Mouse (Mus musculus) frontal cortex, postnatal 10 days (tissue): ENCODE measurements around the gene Ccl6.
A peak's percentile ranks its signal among the peaks of the same experiment; 100 is the strongest.

ENCODE experiments used
- DNase-seq, 2 experiments: peaks; one replicate each; pipeline ENCODE4 v3.0.0; 2022; ENCODE audit warnings: low spot score in 2 of 2, mixed read lengths in 1 of 2

Ccl6 gene

GRCm38 (mm10) chr11:83592853-83593252, at the start of gene Ccl6:
Ccl6 (minus strand) TSS chr11:83593087.
- DNase-seq, result no peak

- no peak for DNase-seq
These were observed 48.3 kb upstream of the Ccl6 start for GRCm38 (mm10) chr11:83641216-83641615.

- peak in 1 of 2 experiments; percentile 18 for DNase-seq
These were observed 47.3 kb upstream of the Ccl6 start for GRCm38 (mm10) chr11:83640141-83640540.

GRCm38 (mm10) chr11:83639533-83639932, 46.6 kb upstream of the Ccl6 start:
- DNase-seq, result no peak

GRCm38 (mm10) chr11:83638934-83639333, 46.0 kb upstream of the Ccl6 start:
- DNase-seq, result no peak

GRCm38 (mm10) chr11:83636742-83637235, 43.9 kb upstream of the Ccl6 start:
- DNase-seq, result no peak

GRCm38 (mm10) chr11:83634898-83635297, 42.0 kb upstream of the Ccl6 start:
- no peak for DNase-seq

GRCm38 (mm10) chr11:83634425-83634824, 41.5 kb upstream of the Ccl6 start:
- DNase-seq, result no peak

GRCm38 (mm10) chr11:83632744-83633143, 39.9 kb upstream of the Ccl6 start:
- DNase-seq, result no peak

- DNase-seq, result no peak
These were observed 38.2 kb upstream of the Ccl6 start for GRCm38 (mm10) chr11:83631065-83631464.

GRCm38 (mm10) chr11:83630630-83631029, 37.7 kb upstream of the Ccl6 start:
- DNase-seq, result no peak

GRCm38 (mm10) chr11:83628808-83629207, 35.9 kb upstream of the Ccl6 start:
- DNase-seq, result no peak

GRCm38 (mm10) chr11:83623586-83623985, 30.7 kb upstream of the Ccl6 start:
- DNase-seq, result no peak

- DNase-seq, result no peak
These were observed 26.1 kb upstream of the Ccl6 start for GRCm38 (mm10) chr11:83619037-83619436.

- DNase-seq, result no peak
These were observed 25.4 kb upstream of the Ccl6 start for GRCm38 (mm10) chr11:83618238-83618637.

- DNase-seq, result no peak
These were observed 23.7 kb upstream of the Ccl6 start for GRCm38 (mm10) chr11:83616586-83616985.

GRCm38 (mm10) chr11:83610900-83611299, 18.0 kb upstream of the Ccl6 start:
- no peak for DNase-seq

- DNase-seq, result no peak
These were observed 13.5 kb upstream of the Ccl6 start for GRCm38 (mm10) chr11:83606396-83606795.

GRCm38 (mm10) chr11:83605535-83605934, 12.6 kb upstream of the Ccl6 start:
- DNase-seq, result no peak

- DNase-seq, result no peak
These were observed 11.8 kb upstream of the Ccl6 start for GRCm38 (mm10) chr11:83604698-83605097.

- no peak for DNase-seq
These were observed 10.5 kb upstream of the Ccl6 start for GRCm38 (mm10) chr11:83603399-83603798.

GRCm38 (mm10) chr11:83600576-83600975, 7.7 kb upstream of the Ccl6 start:
- DNase-seq, result no peak

GRCm38 (mm10) chr11:83598991-83599390, 6.1 kb upstream of the Ccl6 start:
- no peak for DNase-seq

- DNase-seq, result no peak
These were observed 5.4 kb upstream of the Ccl6 start for GRCm38 (mm10) chr11:83598207-83598837.
